Mouse (Mus musculus): ENCODE results near the gene 1700057G04Rik. TPM values are rescaled to one million over a fixed set of nuclear protein-coding genes. Genes with fewer than 3 reads are reported as not detected.

Gene 1700057G04Rik
- total and polyA plus RNA-seq, 3 experiments: 0.19 TPM; not detected in 2

DNA sequence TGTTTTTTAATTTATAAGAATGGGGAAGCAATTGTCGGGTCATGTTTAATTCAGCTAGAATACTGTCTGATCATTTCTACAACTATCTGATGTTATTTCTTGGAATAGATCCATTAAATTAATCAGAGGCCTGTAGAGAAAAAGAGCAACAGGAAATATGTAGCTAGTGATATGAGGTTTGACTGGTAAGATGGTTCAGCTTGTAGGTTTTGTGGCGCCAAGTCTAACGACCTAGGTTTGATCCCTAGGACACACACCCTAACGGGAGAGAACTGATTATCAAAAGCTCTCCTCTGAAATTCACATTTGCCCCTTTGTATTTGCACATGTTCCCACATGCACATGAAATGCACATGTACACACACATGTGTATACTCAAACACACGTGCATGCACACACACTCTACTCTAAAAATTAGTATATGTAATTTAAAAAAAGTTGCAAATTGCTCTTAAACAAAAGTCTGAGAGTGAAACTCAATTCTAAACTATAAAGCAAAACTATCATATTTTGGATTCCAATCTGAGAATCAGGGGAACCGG lies 26.2 kb downstream of the 1700057G04Rik start:
- Histone ChIP-seq H3K4me1 (ENCODE audit: control insufficient read depth in 1 of 2, insufficient read depth in 2 of 2, low read length in 2 of 2) (peaks cover 10 to 17% of the 10 kb centered on the region in 2 experiments), H3K9me3 (replicated peaks; ENCODE audit: insufficient read depth, low read length) (no peaks in the 10 kb centered on the region)
- peak; percentile 52; the same call in 1 of the 2 replicates for TF ChIP-seq MYC (IDR thresholded peaks at IDR 0.05; ENCODE audit: low read depth, low read length)
- TF ChIP-seq MAFK (IDR thresholded peaks at IDR 0.05; ENCODE audit: borderline replicate concordance, low read depth, low read length): no peak
- TF ChIP-seq HCFC1 (IDR thresholded peaks at IDR 0.05; ENCODE audit: low read depth, low read length): no peak
- TF ChIP-seq ZC3H11A (IDR thresholded peaks at IDR 0.05; ENCODE audit: low read depth, low read length): no peak
- no peak for TF ChIP-seq MAZ (IDR thresholded peaks at IDR 0.05; ENCODE audit: low read depth, low read length)
- TF ChIP-seq GABPA (IDR thresholded peaks at IDR 0.05; ENCODE audit: low read depth, low read length): no peak
- TF ChIP-seq JUND (IDR thresholded peaks at IDR 0.05; ENCODE audit: low read depth, low read length): no peak
- no peak for TF ChIP-seq USF1 (IDR thresholded peaks at IDR 0.05; ENCODE audit: low read depth, low read length)
- no peak for TF ChIP-seq UBTF (IDR thresholded peaks at IDR 0.05; ENCODE audit: borderline replicate concordance, insufficient read depth, low read depth, low read length)
- no peak for TF ChIP-seq KAT2A (conservative IDR thresholded peaks at IDR 0.05; ENCODE audit: low read depth, low read length)
- no peak for TF ChIP-seq NELFE (IDR thresholded peaks at IDR 0.05; ENCODE audit: low read depth, low read length)
- no peak for TF ChIP-seq ELF1 (IDR thresholded peaks at IDR 0.05; ENCODE audit: low read depth, low read length)
- peak; percentile 89 for TF ChIP-seq GATA1 (IDR thresholded peaks at IDR 0.05; ENCODE audit: low read depth, low read length)
- TF ChIP-seq SIN3A (IDR thresholded peaks at IDR 0.05; ENCODE audit: low read length): peak; percentile 73
- TF ChIP-seq USF2 (IDR thresholded peaks at IDR 0.05; ENCODE audit: borderline replicate concordance in 1 of 2, insufficient read depth in 1 of 2, low read depth in 1 of 2, low read length in 2 of 2): no peak
- peak; percentile 93 for TF ChIP-seq TCF12 (IDR thresholded peaks at IDR 0.05; ENCODE audit: low read depth, low read length)
- TF ChIP-seq ZMIZ1 (IDR thresholded peaks at IDR 0.05; ENCODE audit: low read depth, low read length): no peak
- no peak for TF ChIP-seq MXI1 (IDR thresholded peaks at IDR 0.05; ENCODE audit: low read depth, low read length)
- TF ChIP-seq ETS1 (IDR thresholded peaks at IDR 0.05; ENCODE audit: low read depth, low read length): peak; percentile 84
- peak; percentile 91 to 94 for TF ChIP-seq EP300 (IDR thresholded peaks at IDR 0.05; ENCODE audit: low read depth in 1 of 2, low read length in 2 of 2)
- TF ChIP-seq RAD21 (IDR thresholded peaks at IDR 0.05; ENCODE audit: low read depth, low read length): no peak
- TF ChIP-seq CHD2 (IDR thresholded peaks at IDR 0.05; ENCODE audit: low read length): no peak
- TF ChIP-seq SMC3 (IDR thresholded peaks at IDR 0.05; ENCODE audit: low read depth, low read length): no peak
- TF ChIP-seq TBP (IDR thresholded peaks at IDR 0.05; ENCODE audit: low read depth, low read length): no peak
- no peak for TF ChIP-seq POLR2A (IDR thresholded peaks at IDR 0.05; ENCODE audit: control insufficient read depth in 1 of 2, insufficient read depth in 1 of 2, low read depth in 1 of 2, low read length in 2 of 2, poor library complexity in 1 of 2)
- no peak for TF ChIP-seq MEF2A (IDR thresholded peaks at IDR 0.05; ENCODE audit: extremely low read depth, insufficient replicate concordance, low read depth, low read length, poor library complexity, severe bottlenecking)
- peak; percentile 57; the same call in 1 of the 2 replicates for TF ChIP-seq MAX (IDR thresholded peaks at IDR 0.05; ENCODE audit: low read length)
- TF ChIP-seq RCOR1 (IDR thresholded peaks at IDR 0.05; ENCODE audit: low read depth, low read length): peak; percentile 91
- TF ChIP-seq CTCF (IDR thresholded peaks at IDR 0.05 in 2 of 3, conservative IDR thresholded peaks at IDR 0.05 in 1 of 3; ENCODE audit: control insufficient read depth in 1 of 3, insufficient read depth in 1 of 3, low read depth in 2 of 3, low read length in 3 of 3, poor library complexity in 1 of 3, severe bottlenecking in 1 of 3): no peak
- peak; percentile 82 for TF ChIP-seq MYB (IDR thresholded peaks at IDR 0.05; ENCODE audit: low read depth, low read length)
- peak; percentile 71 for TF ChIP-seq E2F4 (IDR thresholded peaks at IDR 0.05; ENCODE audit: borderline replicate concordance, low read depth, low read length)
- no peak for TF ChIP-seq NRF1 (IDR thresholded peaks at IDR 0.05; ENCODE audit: insufficient read depth, low read depth, low read length, poor library complexity, severe bottlenecking)
- TF ChIP-seq CHD1 (IDR thresholded peaks at IDR 0.05; ENCODE audit: low read depth, low read length): no peak
- TF ChIP-seq ZNF384 (IDR thresholded peaks at IDR 0.05; ENCODE audit: low read depth, low read length): peak; percentile 90
- no peak for TF ChIP-seq ZKSCAN1 (IDR thresholded peaks at IDR 0.05; ENCODE audit: low read depth, low read length)
- TF ChIP-seq BHLHE40 (IDR thresholded peaks at IDR 0.05; ENCODE audit: borderline replicate concordance, low read depth, low read length): no peak
- TF ChIP-seq POLR2AphosphoS2 (IDR thresholded peaks at IDR 0.05; ENCODE audit: low read length): no peak
- no peak; the same call in 1 of the 2 replicates for TF ChIP-seq TAL1 (IDR thresholded peaks at IDR 0.05; ENCODE audit: low read length)

More for the DNA sequence above, 26.2 kb downstream of the 1700057G04Rik start:
- no peaks in the 10 kb centered on the region for H3K79me2 ChIP-seq (ENCODE audit: control insufficient read depth, insufficient read depth, low read length, poor library complexity)
- no peak overlapping the region; a peak in 1 of 4 replicates for H3K4me3 ChIP-seq (ENCODE audit: control insufficient read depth in 1 of 2, insufficient read depth in 1 of 2, low read depth in 2 of 2, low read length in 2 of 2)
- H3K27me3 ChIP-seq (ENCODE audit: control insufficient read depth in 1 of 2, insufficient read depth in 2 of 2, low read length in 2 of 2): no peaks in the 10 kb centered on the region
- peaks cover 0 to 7% of the 10 kb centered on the region in 2 experiments; a peak in 2 of 4 replicates for H3K36me3 ChIP-seq (ENCODE audit: control insufficient read depth in 1 of 2, insufficient read depth in 2 of 2, low read length in 2 of 2)
- H3K9ac ChIP-seq (ENCODE audit: control insufficient read depth, low read depth, low read length, poor library complexity, severe bottlenecking): no peak overlapping the region
- DNase-seq (ENCODE audit: low read depth, low spot score): peak; percentile 76
- H3K27ac ChIP-seq (ENCODE audit: control insufficient read depth, low read depth, low read length): peak overlapping the region; percentile 44; the same call in 1 of the 2 replicates
